Mouse (Mus musculus) liver, embryonic 14.5 days (tissue): ENCODE data around the gene Dlg2. TPM values are rescaled to one million over a fixed set of nuclear protein-coding genes. Genes with fewer than 3 reads are reported as not detected.

Source experiments
- ATAC-seq: fragments of 200-750 bp; cut with Nextera tagmentation; 2 replicates; pipeline ENCODE4 v1.8.0; 2017; ENCODE audit warnings: moderate number of reproducible peaks, mild to moderate bottlenecking, moderate library complexity; ENCODE audit not compliant: insufficient read depth
- DNase-seq, 3 experiments: peaks; one replicate each; pipeline ENCODE4 v3.0.0-alpha.2; 2012 to 2013; ENCODE audit warnings: low read depth in 3 of 3, low spot score in 3 of 3
- H3K27ac ChIP-seq: fragments of 300-500 bp; sonication (generic); 2 replicates; pipeline ENCODE4 v1.5.1; 2014; ENCODE audit warnings: moderate library complexity, mild to moderate bottlenecking, control low read depth, inconsistent platforms
- H3K27me3 ChIP-seq: fragments of 300-500 bp; sonication (generic); 2 replicates; pipeline ENCODE4 v1.6.1; 2014; ENCODE audit warnings: mild to moderate bottlenecking, low read length, moderate library complexity; ENCODE audit not compliant: control insufficient read depth, insufficient read depth
- H3K36me3 ChIP-seq: fragments of 300-500 bp; sonication (generic); replicated peaks from 2 replicates; pipeline ENCODE4 v1.6.1; 2014; ENCODE audit warnings: low read depth; ENCODE audit not compliant: control insufficient read depth, insufficient read depth
- H3K4me1 ChIP-seq, 2 experiments: fragments of 200-500 bp in 1 of 2; fragments of 300-500 bp in 1 of 2; sonication (generic) in 1 of 2; replicated peaks; 2 replicates each; pipeline ENCODE4 v1.6.1; 2012 to 2014; ENCODE audit warnings: antibody characterized with exemption in 1 of 2, inconsistent platforms in 1 of 2, low read length in 1 of 2; ENCODE audit not compliant: control insufficient read depth in 2 of 2, insufficient read depth in 2 of 2
- H3K4me2 ChIP-seq: fragments of 300-500 bp; sonication (generic); 2 replicates; pipeline ENCODE4 v1.6.1; 2014; ENCODE audit warnings: low read depth, mild to moderate bottlenecking, control low read depth, moderate library complexity
- H3K4me3 ChIP-seq, 2 experiments: fragments of 200-500 bp in 1 of 2; fragments of 300-500 bp in 1 of 2; sonication (generic) in 1 of 2; 2 replicates each; pipeline ENCODE4 v1.5.1; 2012 to 2014; ENCODE audit warnings: low read depth in 2 of 2, low read length in 2 of 2, mild to moderate bottlenecking in 2 of 2, control low read depth in 1 of 2, inconsistent platforms in 1 of 2, moderate library complexity in 1 of 2; ENCODE audit not compliant: insufficient read depth in 1 of 2
- H3K9ac ChIP-seq: fragments of 300-500 bp; sonication (generic); replicated peaks from 2 replicates; pipeline ENCODE4 v1.6.1; 2014; ENCODE audit warnings: mild to moderate bottlenecking, control low read depth, moderate library complexity
- H3K9me3 ChIP-seq: fragments of 300-500 bp; sonication (generic); 2 replicates; pipeline ENCODE4 v1.6.1; 2016; ENCODE audit warnings: low read length, mixed read lengths; ENCODE audit not compliant: control insufficient read depth
- CTCF ChIP-seq: IDR thresholded peaks from 2 replicates; pipeline ENCODE4 v1.5.1; 2016; ENCODE audit warnings: antibody characterized with exemption, low read depth, control low read depth
- EP300 ChIP-seq: IDR thresholded peaks from 2 replicates; pipeline ENCODE4 v1.6.1; 2016; ENCODE audit warnings: antibody characterized with exemption, low read depth
- WGBS: fragments of 180-500 bp; shearing (Covaris S2); extraction: QIAGEN DNeasy Blood & Tissue Kit; methylation state at CpG from one replicate; pipeline ENCODE4 v1.1.7; 2014; ENCODE audit not compliant: insufficient replicate concordance; 5-methylcytosine and 5-hydroxymethylcytosine counted together
- polyA plus RNA-seq, 2 experiments: library from polyadenylated mRNA; depleted of rRNA in 1 of 2; stranded (reverse) in 1 of 2; unstranded in 1 of 2; fragments of >200 nt; fragmentation: Nextera tagmentation in 1 of 2; extraction: Ambion mirVana in 1 of 2; gene quantifications; 2 replicates each; pipeline versions ENCODE4 v1.2.1 to v1.2.3; 2012 to 2014

Gene Dlg2
- polyA plus RNA-seq, 2 experiments = 0.33 to 0.44 TPM

DNA sequence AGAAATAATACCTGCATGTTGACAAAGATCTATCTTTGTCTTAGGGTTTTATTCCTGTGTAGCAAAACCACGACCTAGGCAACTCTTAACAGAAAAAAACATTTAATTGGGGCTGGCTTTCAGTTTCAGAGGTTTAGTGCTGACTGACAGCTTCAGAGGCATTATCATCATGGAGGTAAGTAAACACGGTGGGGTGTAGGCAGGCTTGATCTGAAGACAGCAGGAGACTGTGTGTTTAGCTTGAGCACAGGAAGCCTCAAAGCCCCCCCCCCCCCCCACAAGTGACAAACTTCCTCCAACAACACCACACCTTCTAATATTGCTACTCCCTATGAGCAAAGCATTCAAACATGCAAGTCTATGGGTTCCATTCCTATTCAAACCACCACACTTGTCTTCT lies 3.0 kb upstream of the Dlg2 start:
- peaks cover 8 to 11% of the 10 kb centered on the region in 2 experiments for H3K4me1 ChIP-seq
- TF ChIP-seq CTCF = no peak
- no peak for TF ChIP-seq EP300
- peaks cover 2% of the 10 kb centered on the region; the same call in 1 of the 2 replicates for H3K36me3 ChIP-seq
- no peak overlapping the region for H3K4me2 ChIP-seq
- H3K27ac ChIP-seq = no peak overlapping the region
- no peak for DNase-seq
- WGBS = 33% methylated on average over 2 of the region's 2 CpGs
- no peak overlapping the region for H3K9ac ChIP-seq
- peaks cover 2% of the 10 kb centered on the region; the same call in 1 of the 2 replicates for H3K27me3 ChIP-seq
- ATAC-seq = no peak
- H3K4me3 ChIP-seq = no peak overlapping the region
- no peaks in the 10 kb centered on the region for H3K9me3 ChIP-seq

GRCm38 (mm10) chr7:90475793-90476312 lies 619 bp upstream of the Dlg2 start, which contains the start of gene Tmem126b:
Gene Tmem126b, minus strand, starts transcription at chr7:90476001.
- TF ChIP-seq EP300 (no peak), CTCF (no peak)
- DNase-seq = peak; percentile 97 to 98 (median 98)
- ATAC-seq = peak; percentile 100
- Histone ChIP-seq H3K9ac (peak within 1 kb of the TSS; percentile 74), H3K27ac (peak within 1 kb of the TSS; percentile 28), H3K9me3 (no peaks in the 10 kb centered on the region), H3K27me3 (peaks cover 2% of the 10 kb centered on the region; the same call in 1 of the 2 replicates), H3K4me1 (peaks cover 8 to 11% of the 10 kb centered on the region in 2 experiments), H3K4me2 (peak within 1 kb of the TSS; percentile 98), H3K36me3 (no peaks in the 10 kb centered on the region), H3K4me3 (peak within 1 kb of the TSS; percentile 70 to 93)
- WGBS = 0% methylated on average over 36 of the region's 36 CpGs

GRCm38 (mm10) chr7:90482607-90483006 lies 6.1 kb downstream of the Dlg2 start:
- no peak overlapping the region for H3K4me3 ChIP-seq
- no peaks in the 10 kb centered on the region for H3K36me3 ChIP-seq
- no peak overlapping the region for H3K4me2 ChIP-seq
- H3K4me1 ChIP-seq = no peaks in the 10 kb centered on the region
- no peak for TF ChIP-seq EP300
- TF ChIP-seq CTCF = no peak
- no peak for ATAC-seq
- H3K9ac ChIP-seq = no peak overlapping the region
- no peaks in the 10 kb centered on the region; the same call in 1 of the 2 replicates for H3K27me3 ChIP-seq
- H3K27ac ChIP-seq = no peak overlapping the region
- no peaks in the 10 kb centered on the region for H3K9me3 ChIP-seq
- DNase-seq = no peak
- WGBS = 66% methylated on average over 2 of the region's 2 CpGs

GRCm38 (mm10) chr7:90508124-90508523 lies 31.7 kb downstream of the Dlg2 start:
- 55% methylated on average over 3 of the region's 3 CpGs for WGBS
- Histone ChIP-seq H3K27me3 (no peaks in the 10 kb centered on the region), H3K36me3 (no peaks in the 10 kb centered on the region), H3K4me1 (no peaks in the 10 kb centered on the region), H3K9ac (no peak overlapping the region), H3K4me2 (no peak overlapping the region), H3K9me3 (no peaks in the 10 kb centered on the region), H3K27ac (no peak overlapping the region), H3K4me3 (no peak overlapping the region)
- TF ChIP-seq CTCF (no peak), EP300 (no peak)
- no peak for ATAC-seq
- DNase-seq = no peak

DNA sequence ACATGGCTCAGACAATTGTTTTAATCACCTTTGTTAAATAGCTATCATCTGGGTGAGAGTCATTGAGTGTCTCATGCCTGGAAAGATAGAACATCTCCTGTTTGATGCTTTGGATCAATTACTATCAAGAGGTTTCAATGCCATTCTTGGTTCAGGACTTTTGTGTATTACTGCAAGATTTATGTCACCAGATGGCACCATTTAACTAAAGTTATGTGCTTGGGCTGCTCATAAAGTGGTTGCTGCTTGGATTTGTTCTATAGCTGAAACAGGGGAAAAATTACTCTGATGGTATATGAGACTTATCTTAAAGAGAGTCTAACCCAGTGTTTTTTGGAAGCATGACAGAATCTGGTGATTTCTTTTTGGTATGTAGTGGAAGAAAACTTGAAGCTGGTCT lies 35.8 kb downstream of the Dlg2 start:
- H3K4me3 ChIP-seq = no peak overlapping the region
- no peak overlapping the region for H3K9ac ChIP-seq
- no peak for ATAC-seq
- TF ChIP-seq CTCF (peak; percentile 7; the same call in 1 of the 2 replicates), EP300 (no peak)
- H3K4me1 ChIP-seq = no peaks in the 10 kb centered on the region
- H3K4me2 ChIP-seq = no peak overlapping the region
- no peak for DNase-seq
- H3K36me3 ChIP-seq = no peaks in the 10 kb centered on the region
- H3K27me3 ChIP-seq = no peaks in the 10 kb centered on the region
- no peaks in the 10 kb centered on the region for H3K9me3 ChIP-seq
- H3K27ac ChIP-seq = no peak overlapping the region
